Mouse (Mus musculus): ENCODE measurements around the gene Dlg2. TPM values are rescaled to one million over a fixed set of nuclear protein-coding genes. Genes with fewer than 3 reads are reported as not detected.

Dlg2 gene
- polyA plus RNA-seq, 1 experiment from 2014 or later: 18.6 TPM

DNA sequence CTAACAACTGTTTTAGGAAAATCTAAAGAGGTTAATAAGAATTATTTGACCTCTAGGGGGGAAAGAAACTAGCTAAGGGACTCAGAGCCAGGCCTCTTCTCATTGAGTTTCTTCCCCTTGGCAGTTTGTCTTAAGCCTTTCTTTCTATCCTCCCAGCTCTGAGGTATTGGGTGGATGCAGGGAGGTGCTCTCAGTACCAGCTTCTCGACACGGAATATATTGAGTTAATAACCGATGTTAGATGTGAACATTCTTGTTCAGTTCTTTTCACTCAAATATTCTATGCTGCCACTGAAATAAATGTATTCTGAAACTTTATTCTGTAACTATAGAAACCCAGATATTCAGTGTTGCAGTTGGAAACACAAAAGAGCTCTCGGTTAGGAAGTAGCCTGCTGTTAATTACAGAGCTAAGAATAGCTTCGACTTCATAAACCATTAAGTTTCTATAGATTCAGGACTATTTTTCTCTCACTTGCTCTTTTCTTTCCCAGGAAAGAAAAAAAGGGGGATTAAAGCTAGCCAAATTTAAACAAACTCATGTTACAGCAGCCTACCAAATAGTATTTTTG lies 1907.5 kb downstream of the Dlg2 start:
- Histone ChIP-seq H3K27ac (no peak overlapping the region), H3K9me3 (no peaks in the 10 kb centered on the region), H3K4me3 (no peak overlapping the region), H3K9ac (no peak overlapping the region), H3K27me3 (no peaks in the 10 kb centered on the region), H3K36me3 (no peaks in the 10 kb centered on the region), H3K4me2 (no peak overlapping the region), H3K4me1 (replicated peaks) (no peaks in the 10 kb centered on the region)
- no peak for ATAC-seq (ENCODE audit: low FRiP score)
- 60% methylated on average over 5 of the region's 5 CpGs for WGBS

DNA sequence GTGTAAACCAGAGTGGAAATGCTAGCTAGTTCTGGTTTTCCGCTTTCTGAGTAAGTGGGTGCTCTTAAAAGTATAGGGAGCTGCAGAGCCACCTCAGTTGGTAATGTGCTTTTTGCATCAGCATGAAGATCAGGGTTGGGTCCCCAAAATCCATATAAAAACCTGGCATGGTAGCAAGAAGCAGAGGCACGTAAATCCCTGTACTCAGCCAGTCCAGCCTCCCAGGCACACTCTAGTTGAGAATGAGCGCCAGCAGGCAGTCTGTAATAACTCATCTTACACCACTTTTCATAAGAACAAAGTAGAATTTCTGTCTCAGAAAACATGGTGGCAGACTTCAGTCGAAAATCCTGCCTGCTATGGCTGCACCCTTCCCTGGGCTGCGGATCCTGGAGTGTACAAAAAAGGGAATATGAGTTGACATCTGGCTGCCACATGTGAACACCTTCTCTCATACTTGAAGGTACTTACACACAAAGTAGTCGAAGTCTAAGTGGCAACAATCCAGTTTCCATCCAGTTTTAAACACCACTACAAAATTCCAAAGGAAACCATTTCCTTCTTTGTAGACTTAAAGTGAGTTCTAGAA lies 1915.7 kb downstream of the Dlg2 start:
- 79% methylated on average over 6 of the region's 6 CpGs for WGBS
- Histone ChIP-seq H3K4me2 (no peak overlapping the region), H3K36me3 (no peaks in the 10 kb centered on the region), H3K4me3 (no peak overlapping the region), H3K9me3 (no peaks in the 10 kb centered on the region), H3K27me3 (no peaks in the 10 kb centered on the region), H3K27ac (no peak overlapping the region), H3K9ac (no peak overlapping the region), H3K4me1 (replicated peaks) (no peaks in the 10 kb centered on the region)
- no peak for ATAC-seq (ENCODE audit: low FRiP score)

DNA sequence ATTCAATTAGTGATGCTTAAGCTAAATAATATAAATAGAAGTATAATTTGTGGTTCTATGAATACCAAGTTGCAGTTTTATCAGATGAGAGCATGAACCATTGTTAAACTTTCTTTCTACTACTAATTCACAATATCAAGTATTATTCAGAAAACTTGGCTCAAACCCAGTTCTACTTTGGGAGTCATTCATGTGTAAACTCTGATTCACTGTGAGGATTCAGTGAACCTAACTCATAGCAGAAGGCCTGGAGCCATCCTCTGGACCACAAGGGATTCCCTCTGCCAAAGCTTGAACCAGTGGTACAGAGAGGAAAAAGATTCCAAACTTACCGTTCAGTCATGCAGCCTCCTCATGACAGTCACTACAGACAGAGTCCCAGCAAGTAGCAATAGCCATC lies 1920.3 kb downstream of the Dlg2 start:
- Histone ChIP-seq H3K27me3 (no peaks in the 10 kb centered on the region), H3K27ac (no peak overlapping the region), H3K4me1 (replicated peaks) (peaks cover 10% of the 10 kb centered on the region), H3K4me2 (no peak overlapping the region), H3K4me3 (no peak overlapping the region), H3K9me3 (no peaks in the 10 kb centered on the region), H3K9ac (no peak overlapping the region), H3K36me3 (no peaks in the 10 kb centered on the region)
- 68% methylated on average over 1 of the region's 1 CpGs for WGBS
- no peak for ATAC-seq (ENCODE audit: low FRiP score)

DNA sequence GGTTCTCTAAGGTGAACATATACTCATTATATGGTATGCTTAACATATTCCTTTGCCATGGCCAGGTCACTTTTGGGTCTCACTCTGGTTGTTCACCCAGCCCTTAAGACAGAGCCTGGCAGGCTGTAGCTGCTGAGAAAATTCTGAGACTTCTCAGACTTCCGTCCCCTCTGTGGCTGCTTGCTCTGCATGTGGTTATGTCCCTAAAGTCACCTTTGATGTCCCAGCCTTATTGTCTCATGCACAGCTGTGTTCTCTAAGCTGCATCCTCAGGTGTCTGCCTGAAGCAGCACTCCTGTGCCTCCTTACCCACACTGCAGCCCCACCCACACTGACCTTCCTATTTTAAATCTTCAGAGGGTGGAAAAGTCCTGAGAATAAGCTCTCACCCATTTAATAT lies 1922.4 kb downstream of the Dlg2 start:
- ATAC-seq (ENCODE audit: low FRiP score): no peak
- Histone ChIP-seq H3K27ac (no peak overlapping the region), H3K4me1 (replicated peaks) (peaks cover 10% of the 10 kb centered on the region), H3K27me3 (no peaks in the 10 kb centered on the region), H3K36me3 (no peaks in the 10 kb centered on the region), H3K4me2 (no peak overlapping the region), H3K4me3 (no peak overlapping the region), H3K9me3 (no peaks in the 10 kb centered on the region), H3K9ac (no peak overlapping the region)
- WGBS: 56% methylated on average over 1 of the region's 1 CpGs

DNA sequence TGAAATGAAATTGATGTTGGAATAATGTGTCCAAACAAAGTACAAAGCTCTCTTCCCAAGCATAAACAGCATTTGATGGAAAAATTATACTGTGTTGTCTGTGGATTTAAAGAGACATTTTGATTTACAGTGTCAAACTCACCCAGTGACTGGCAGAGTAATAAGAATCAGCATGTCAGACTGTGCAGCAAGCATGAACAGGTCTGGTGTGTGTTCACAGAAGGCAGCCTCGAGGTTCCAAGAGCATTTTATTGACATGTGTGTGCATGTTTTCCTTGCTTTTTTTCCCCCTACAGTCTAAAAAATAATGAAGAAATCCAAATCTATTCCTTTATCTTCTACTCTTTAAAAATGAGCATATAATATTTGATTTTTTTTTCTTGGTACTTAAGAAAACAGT lies 1924.1 kb downstream of the Dlg2 start:
- H3K27ac ChIP-seq: no peak overlapping the region
- no peaks in the 10 kb centered on the region for H3K9me3 ChIP-seq
- WGBS: 61% methylated on average over 1 of the region's 1 CpGs
- ATAC-seq (ENCODE audit: low FRiP score): no peak
- H3K9ac ChIP-seq: no peak overlapping the region
- H3K27me3 ChIP-seq: no peaks in the 10 kb centered on the region
- no peak overlapping the region for H3K4me3 ChIP-seq
- H3K4me1 ChIP-seq (replicated peaks): peaks cover 10% of the 10 kb centered on the region
- H3K4me2 ChIP-seq: no peak overlapping the region
- no peaks in the 10 kb centered on the region for H3K36me3 ChIP-seq

DNA sequence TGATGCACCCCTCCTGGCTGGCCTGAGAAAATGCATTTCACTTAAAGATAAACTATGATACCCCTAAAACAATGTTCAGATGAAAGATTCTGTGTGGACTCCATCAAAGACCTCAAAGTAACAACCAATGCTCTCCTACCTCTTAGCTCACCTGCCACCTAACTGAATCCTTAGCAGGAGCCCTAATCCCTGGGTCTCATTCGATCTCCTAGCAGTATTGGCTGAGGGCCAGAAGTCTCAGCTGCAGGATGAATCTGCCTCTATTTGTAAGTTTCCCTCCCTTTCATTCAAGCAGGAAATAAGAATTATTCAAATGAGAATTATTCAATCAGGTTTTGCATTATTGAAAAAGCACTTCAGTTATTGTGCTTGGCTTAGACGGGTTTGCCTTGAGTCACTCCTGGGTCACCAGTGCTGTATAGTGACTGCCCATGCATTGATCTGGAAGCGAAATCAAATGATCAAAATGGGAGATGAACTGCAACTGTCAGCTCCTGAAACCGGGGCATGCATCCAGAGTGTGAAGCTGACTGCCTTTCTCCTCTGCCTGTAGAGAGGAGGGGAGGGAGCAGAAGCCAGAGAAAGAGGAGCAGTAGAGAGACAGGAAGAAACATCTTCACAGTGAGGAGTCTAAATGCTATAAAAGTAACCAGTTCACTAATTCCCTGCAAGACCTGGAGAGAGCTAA lies 1924.7 kb downstream of the Dlg2 start:
- peak; percentile 78 for ATAC-seq (ENCODE audit: low FRiP score)
- peak overlapping the region; percentile 72 for H3K27ac ChIP-seq
- no peaks in the 10 kb centered on the region for H3K27me3 ChIP-seq
- peaks cover 10% of the 10 kb centered on the region for H3K4me1 ChIP-seq (replicated peaks)
- H3K4me3 ChIP-seq: no peak overlapping the region
- H3K4me2 ChIP-seq: no peak overlapping the region
- no peaks in the 10 kb centered on the region for H3K9me3 ChIP-seq
- 35% methylated on average over 4 of the region's 4 CpGs for WGBS
- no peak overlapping the region for H3K9ac ChIP-seq
- H3K36me3 ChIP-seq: no peaks in the 10 kb centered on the region

DNA sequence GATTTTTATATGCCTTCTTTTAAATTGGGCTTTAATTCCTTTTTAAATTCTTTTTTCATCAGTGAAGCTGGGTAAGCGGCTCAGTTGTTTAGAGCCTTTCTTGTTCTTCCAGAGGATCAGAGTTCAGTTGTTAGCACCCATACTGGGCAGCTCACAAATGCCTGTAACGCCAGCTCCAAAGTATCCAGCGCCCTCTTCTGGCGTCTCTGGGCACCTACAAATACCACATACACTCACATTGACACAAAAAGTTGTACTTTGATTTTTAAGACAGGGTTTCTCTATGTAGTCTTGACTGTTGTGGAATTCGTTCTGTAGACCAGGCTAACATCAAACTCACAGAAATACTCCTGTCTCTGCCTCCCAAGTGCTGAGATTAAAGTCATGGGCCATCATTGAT lies 1932.0 kb downstream of the Dlg2 start:
- no peak overlapping the region for H3K4me3 ChIP-seq
- no peaks in the 10 kb centered on the region for H3K4me1 ChIP-seq (replicated peaks)
- no peaks in the 10 kb centered on the region for H3K27me3 ChIP-seq
- no peak for ATAC-seq (ENCODE audit: low FRiP score)
- H3K27ac ChIP-seq: no peak overlapping the region
- H3K36me3 ChIP-seq: no peaks in the 10 kb centered on the region
- no peaks in the 10 kb centered on the region for H3K9me3 ChIP-seq
- 63% methylated on average over 5 of the region's 5 CpGs for WGBS
- H3K4me2 ChIP-seq: no peak overlapping the region
- no peak overlapping the region for H3K9ac ChIP-seq

DNA sequence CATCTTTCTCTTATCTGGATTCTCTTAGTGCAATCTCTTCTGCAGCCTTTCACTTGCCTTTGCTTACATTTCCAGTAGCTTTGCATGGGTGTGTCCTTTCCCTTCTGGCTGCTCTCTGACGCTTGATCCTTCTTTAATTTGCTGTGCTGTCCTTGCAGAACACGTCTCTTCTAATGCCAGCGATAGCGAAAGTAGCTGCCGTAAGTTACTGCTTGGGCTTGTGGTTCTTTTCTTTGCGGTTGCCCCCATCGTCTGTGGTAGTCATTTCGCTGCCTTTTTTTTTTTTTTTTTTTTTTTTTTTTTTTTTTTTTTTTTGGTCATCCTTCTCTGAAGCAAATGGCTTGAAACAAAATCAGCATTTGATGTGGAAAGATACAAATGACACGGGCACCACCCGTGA lies 1944.0 kb downstream of the Dlg2 start:
- Histone ChIP-seq H3K9ac (no peak overlapping the region), H3K9me3 (no peaks in the 10 kb centered on the region), H3K4me1 (replicated peaks) (no peaks in the 10 kb centered on the region), H3K4me3 (no peak overlapping the region), H3K27me3 (no peaks in the 10 kb centered on the region), H3K4me2 (no peak overlapping the region), H3K27ac (no peak overlapping the region), H3K36me3 (no peaks in the 10 kb centered on the region)
- no peak for ATAC-seq (ENCODE audit: low FRiP score)
- 77% methylated on average over 10 of the region's 10 CpGs for WGBS

DNA sequence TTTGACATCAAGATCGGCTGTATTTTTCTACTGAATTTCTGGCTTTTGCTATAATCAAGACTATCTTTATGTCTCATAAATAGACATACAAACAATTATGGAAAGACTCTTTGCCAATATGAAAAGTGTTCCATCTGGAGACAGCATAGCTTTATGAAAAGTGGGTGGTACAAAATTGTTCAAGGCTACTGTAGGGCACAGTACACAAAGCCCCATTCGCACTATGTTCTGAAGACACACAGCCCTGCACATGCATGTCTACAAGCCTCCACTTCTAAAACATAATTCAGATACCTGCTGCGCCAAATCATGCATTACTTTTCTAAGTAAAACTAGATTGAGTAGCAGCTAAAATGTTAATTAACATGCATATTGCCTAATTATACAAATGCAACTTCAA lies 1946.5 kb downstream of the Dlg2 start:
- no peak overlapping the region for H3K9ac ChIP-seq
- peaks cover 7% of the 10 kb centered on the region; the same call in 1 of the 2 replicates for H3K4me1 ChIP-seq (replicated peaks)
- no peaks in the 10 kb centered on the region for H3K27me3 ChIP-seq
- no peak overlapping the region for H3K4me3 ChIP-seq
- no peaks in the 10 kb centered on the region for H3K36me3 ChIP-seq
- no peak overlapping the region for H3K4me2 ChIP-seq
- no peak for ATAC-seq (ENCODE audit: low FRiP score)
- H3K27ac ChIP-seq: no peak overlapping the region
- 96% methylated on average over 3 of the region's 3 CpGs for WGBS
- no peaks in the 10 kb centered on the region for H3K9me3 ChIP-seq

DNA sequence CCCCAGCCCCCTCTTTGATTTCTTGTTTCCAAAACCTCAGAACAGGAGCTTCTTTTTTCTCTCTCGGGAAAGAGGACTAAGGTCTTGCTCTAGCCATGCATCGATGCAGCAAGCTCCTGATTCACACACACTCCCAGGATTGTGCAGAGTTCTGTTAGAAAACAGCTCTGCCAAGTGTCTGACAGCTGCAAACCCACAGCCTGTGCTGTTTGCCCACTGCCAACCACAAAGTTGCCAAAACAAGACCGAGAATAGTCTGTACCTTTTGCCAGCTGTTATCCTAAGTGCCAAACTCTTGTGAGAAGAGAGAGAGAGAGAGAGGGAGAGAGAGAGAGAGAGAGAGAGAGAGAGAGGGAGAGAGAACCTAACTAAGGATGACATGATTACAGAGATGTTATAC lies 1948.2 kb downstream of the Dlg2 start:
- Histone ChIP-seq H3K36me3 (no peaks in the 10 kb centered on the region), H3K4me2 (no peak overlapping the region), H3K9ac (no peak overlapping the region), H3K27ac (no peak overlapping the region), H3K27me3 (no peaks in the 10 kb centered on the region), H3K4me1 (replicated peaks) (peaks cover 8% of the 10 kb centered on the region; the same call in 1 of the 2 replicates), H3K9me3 (no peaks in the 10 kb centered on the region), H3K4me3 (no peak overlapping the region)
- ATAC-seq (ENCODE audit: low FRiP score): no peak
- WGBS: 73% methylated on average over 3 of the region's 3 CpGs

DNA sequence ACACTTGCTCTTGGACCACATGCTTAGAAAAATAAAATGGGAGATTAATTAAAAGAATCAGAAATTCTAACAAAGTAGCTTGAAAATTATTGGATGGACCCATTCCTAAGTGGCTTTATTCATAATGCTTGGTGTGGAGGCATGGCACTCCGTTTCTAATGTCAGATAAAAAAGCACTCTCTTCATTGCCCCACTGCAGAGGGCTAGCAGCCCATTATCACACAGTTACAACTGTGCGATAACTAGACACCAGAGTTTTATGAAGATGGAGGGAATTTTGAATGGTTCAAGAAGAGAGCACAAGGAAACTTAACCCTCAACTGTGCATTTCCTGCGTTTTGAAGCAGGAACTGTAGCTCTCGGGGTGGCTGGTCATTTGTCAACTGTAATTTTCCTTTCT lies 1950.8 kb downstream of the Dlg2 start:
- Histone ChIP-seq H3K4me2 (no peak overlapping the region), H3K36me3 (peaks cover 3% of the 10 kb centered on the region; the same call in 1 of the 2 replicates), H3K27me3 (no peaks in the 10 kb centered on the region), H3K4me3 (no peak overlapping the region), H3K27ac (no peak overlapping the region), H3K9me3 (no peaks in the 10 kb centered on the region), H3K4me1 (replicated peaks) (peaks cover 8% of the 10 kb centered on the region; the same call in 1 of the 2 replicates), H3K9ac (no peak overlapping the region)
- 82% methylated on average over 4 of the region's 4 CpGs for WGBS
- ATAC-seq (ENCODE audit: low FRiP score): no peak

DNA sequence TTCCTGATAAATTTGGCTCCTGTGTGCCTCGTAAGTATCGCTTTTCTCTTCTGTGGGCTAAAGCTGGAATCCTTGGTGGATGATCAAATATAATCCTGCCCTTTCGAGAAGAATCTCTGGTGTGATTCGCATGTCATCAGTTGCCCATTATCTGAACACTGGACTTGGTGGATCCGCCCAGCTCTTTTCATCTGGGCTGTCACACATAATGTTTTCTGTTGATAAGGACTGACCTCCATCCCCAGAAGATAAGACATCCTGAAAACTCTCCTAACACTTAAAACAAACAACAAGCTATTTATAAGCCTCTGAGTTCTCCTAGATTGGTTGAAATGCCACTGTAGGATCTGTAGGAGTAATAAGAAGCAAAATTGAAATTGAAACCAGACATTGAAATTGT lies 1952.2 kb downstream of the Dlg2 start:
- Histone ChIP-seq H3K36me3 (peaks cover 3% of the 10 kb centered on the region; the same call in 1 of the 2 replicates), H3K4me2 (no peak overlapping the region), H3K9me3 (no peaks in the 10 kb centered on the region), H3K4me3 (no peak overlapping the region), H3K27me3 (no peaks in the 10 kb centered on the region), H3K9ac (no peak overlapping the region), H3K27ac (no peak overlapping the region), H3K4me1 (replicated peaks) (peaks cover 8% of the 10 kb centered on the region; the same call in 1 of the 2 replicates)
- ATAC-seq (ENCODE audit: low FRiP score): no peak
- WGBS: 79% methylated on average over 5 of the region's 5 CpGs

DNA sequence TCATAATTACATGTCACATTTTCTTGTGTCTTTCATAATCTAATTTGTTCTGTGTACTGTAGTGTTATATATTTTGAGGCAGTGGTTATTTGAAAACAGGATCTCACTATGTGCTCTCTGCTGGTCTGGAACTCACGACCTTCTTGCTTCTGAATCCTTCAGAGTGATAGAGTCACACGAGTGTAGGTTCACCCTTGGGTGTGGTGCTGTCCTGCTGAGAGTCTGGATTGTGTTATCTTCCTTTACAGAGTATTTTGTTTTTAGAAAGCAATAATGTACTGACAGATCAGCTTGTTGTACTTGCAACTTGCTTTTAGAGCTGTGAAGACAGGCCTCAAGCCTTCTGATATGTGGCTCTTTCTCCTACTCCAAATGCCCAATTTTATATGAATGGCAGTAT lies 1953.8 kb downstream of the Dlg2 start:
- no peaks in the 10 kb centered on the region for H3K27me3 ChIP-seq
- ATAC-seq (ENCODE audit: low FRiP score): no peak
- no peak overlapping the region for H3K4me3 ChIP-seq
- peaks cover 8% of the 10 kb centered on the region; the same call in 1 of the 2 replicates for H3K4me1 ChIP-seq (replicated peaks)
- no peak overlapping the region for H3K9ac ChIP-seq
- no peak overlapping the region for H3K4me2 ChIP-seq
- H3K36me3 ChIP-seq: peaks cover 3% of the 10 kb centered on the region; the same call in 1 of the 2 replicates
- no peak overlapping the region for H3K27ac ChIP-seq
- H3K9me3 ChIP-seq: no peaks in the 10 kb centered on the region
- WGBS: 83% methylated on average over 2 of the region's 2 CpGs
